Mouse (Mus musculus): ENCODE data around the gene Irf2. TPM values are rescaled to one million over a fixed set of nuclear protein-coding genes. Genes with fewer than 3 reads are reported as not detected.

The Irf2 gene
- polyA plus RNA-seq, 1 experiment from 2014 or later, result 23.2 TPM

- Histone ChIP-seq H3K36me3 (ENCODE audit: control insufficient read depth, insufficient read depth, low read length) (no peaks in the 10 kb centered on the region), H3K4me1 (ENCODE audit: control insufficient read depth, insufficient read depth, low read length) (no peaks in the 10 kb centered on the region), H3K4me3 (ENCODE audit: low read depth, low read length) (no peak overlapping the region), H3K4me2 (replicated peaks; ENCODE audit: low read depth, low read length) (no peak overlapping the region), H3K27me3 (ENCODE audit: control insufficient read depth, insufficient read depth, low read length) (no peaks in the 10 kb centered on the region), H3K9me3 (ENCODE audit: control insufficient read depth, low read depth, low read length) (no peaks in the 10 kb centered on the region), H3K27ac (ENCODE audit: low read length) (no peak overlapping the region), H3K9ac (replicated peaks; ENCODE audit: low read depth, low read length) (no peak overlapping the region)
- no peak for ATAC-seq (ENCODE audit: insufficient number of reproducible peaks, insufficient read depth, low FRiP score, low read depth)
- 57% methylated on average over 5 of the region's 5 CpGs for WGBS
Observed at GRCm38 (mm10) chr8:46706730-46707129, 32.8 kb upstream of the Irf2 start.

- H3K9ac ChIP-seq (replicated peaks; ENCODE audit: low read depth, low read length), result no peak overlapping the region
- 89% methylated on average over 4 of the region's 4 CpGs for WGBS
- no peak overlapping the region for H3K4me3 ChIP-seq (ENCODE audit: low read depth, low read length)
- H3K4me2 ChIP-seq (replicated peaks; ENCODE audit: low read depth, low read length), result no peak overlapping the region
- H3K9me3 ChIP-seq (ENCODE audit: control insufficient read depth, low read depth, low read length), result no peaks in the 10 kb centered on the region
- ATAC-seq (ENCODE audit: insufficient number of reproducible peaks, insufficient read depth, low FRiP score, low read depth), result no peak
- H3K36me3 ChIP-seq (ENCODE audit: control insufficient read depth, insufficient read depth, low read length), result no peaks in the 10 kb centered on the region
- peaks cover 3% of the 10 kb centered on the region; the same call in 1 of the 2 replicates for H3K4me1 ChIP-seq (ENCODE audit: control insufficient read depth, insufficient read depth, low read length)
- H3K27ac ChIP-seq (ENCODE audit: low read length), result no peak overlapping the region
- H3K27me3 ChIP-seq (ENCODE audit: control insufficient read depth, insufficient read depth, low read length), result no peaks in the 10 kb centered on the region
Observed at GRCm38 (mm10) chr8:46709302-46709701, 30.2 kb upstream of the Irf2 start.

GRCm38 (mm10) chr8:46710289-46710688, 29.2 kb upstream of the Irf2 start:
- Histone ChIP-seq H3K9me3 (ENCODE audit: control insufficient read depth, low read depth, low read length) (no peaks in the 10 kb centered on the region), H3K27me3 (ENCODE audit: control insufficient read depth, insufficient read depth, low read length) (no peaks in the 10 kb centered on the region)

GRCm38 (mm10) chr8:46711496-46711895, 28.0 kb upstream of the Irf2 start:
- 63% methylated on average over 2 of the region's 2 CpGs for WGBS
- Histone ChIP-seq H3K27ac (ENCODE audit: low read length) (no peak overlapping the region), H3K4me2 (replicated peaks; ENCODE audit: low read depth, low read length) (no peak overlapping the region), H3K9ac (replicated peaks; ENCODE audit: low read depth, low read length) (no peak overlapping the region), H3K4me3 (ENCODE audit: low read depth, low read length) (no peak overlapping the region), H3K27me3 (ENCODE audit: control insufficient read depth, insufficient read depth, low read length) (no peaks in the 10 kb centered on the region), H3K36me3 (ENCODE audit: control insufficient read depth, insufficient read depth, low read length) (no peaks in the 10 kb centered on the region), H3K9me3 (ENCODE audit: control insufficient read depth, low read depth, low read length) (no peaks in the 10 kb centered on the region), H3K4me1 (ENCODE audit: control insufficient read depth, insufficient read depth, low read length) (peaks cover 3% of the 10 kb centered on the region)
- ATAC-seq (ENCODE audit: insufficient number of reproducible peaks, insufficient read depth, low FRiP score, low read depth), result no peak

More at GRCm38 (mm10) chr8:46710289-46710688, 29.2 kb upstream of the Irf2 start:
- no peak overlapping the region for H3K4me3 ChIP-seq (ENCODE audit: low read depth, low read length)
- H3K27ac ChIP-seq (ENCODE audit: low read length), result no peak overlapping the region
- no peaks in the 10 kb centered on the region for H3K36me3 ChIP-seq (ENCODE audit: control insufficient read depth, insufficient read depth, low read length)
- 88% methylated on average over 8 of the region's 8 CpGs for WGBS
- peaks cover 3% of the 10 kb centered on the region; the same call in 1 of the 2 replicates for H3K4me1 ChIP-seq (ENCODE audit: control insufficient read depth, insufficient read depth, low read length)
- H3K4me2 ChIP-seq (replicated peaks; ENCODE audit: low read depth, low read length), result no peak overlapping the region
- H3K9ac ChIP-seq (replicated peaks; ENCODE audit: low read depth, low read length), result no peak overlapping the region
- ATAC-seq (ENCODE audit: insufficient number of reproducible peaks, insufficient read depth, low FRiP score, low read depth), result no peak

- 92% methylated on average over 11 of the region's 11 CpGs for WGBS
- Histone ChIP-seq H3K4me2 (replicated peaks; ENCODE audit: low read depth, low read length) (no peak overlapping the region), H3K36me3 (ENCODE audit: control insufficient read depth, insufficient read depth, low read length) (no peaks in the 10 kb centered on the region), H3K27me3 (ENCODE audit: control insufficient read depth, insufficient read depth, low read length) (no peaks in the 10 kb centered on the region), H3K4me1 (ENCODE audit: control insufficient read depth, insufficient read depth, low read length) (peaks cover 3% of the 10 kb centered on the region), H3K9me3 (ENCODE audit: control insufficient read depth, low read depth, low read length) (no peaks in the 10 kb centered on the region), H3K9ac (replicated peaks; ENCODE audit: low read depth, low read length) (no peak overlapping the region), H3K27ac (ENCODE audit: low read length) (no peak overlapping the region), H3K4me3 (ENCODE audit: low read depth, low read length) (no peak overlapping the region)
- no peak for ATAC-seq (ENCODE audit: insufficient number of reproducible peaks, insufficient read depth, low FRiP score, low read depth)
Observed at GRCm38 (mm10) chr8:46713178-46713577, 26.4 kb upstream of the Irf2 start.

- ATAC-seq (ENCODE audit: insufficient number of reproducible peaks, insufficient read depth, low FRiP score, low read depth), result no peak
- no peak overlapping the region for H3K27ac ChIP-seq (ENCODE audit: low read length)
- peaks cover 3% of the 10 kb centered on the region for H3K4me1 ChIP-seq (ENCODE audit: control insufficient read depth, insufficient read depth, low read length)
- H3K36me3 ChIP-seq (ENCODE audit: control insufficient read depth, insufficient read depth, low read length), result no peaks in the 10 kb centered on the region
- no peaks in the 10 kb centered on the region for H3K9me3 ChIP-seq (ENCODE audit: control insufficient read depth, low read depth, low read length)
- WGBS, result 55% methylated on average over 6 of the region's 6 CpGs
- no peak overlapping the region for H3K4me2 ChIP-seq (replicated peaks; ENCODE audit: low read depth, low read length)
- H3K4me3 ChIP-seq (ENCODE audit: low read depth, low read length), result no peak overlapping the region
- H3K9ac ChIP-seq (replicated peaks; ENCODE audit: low read depth, low read length), result no peak overlapping the region
- no peaks in the 10 kb centered on the region for H3K27me3 ChIP-seq (ENCODE audit: control insufficient read depth, insufficient read depth, low read length)
Observed at GRCm38 (mm10) chr8:46713844-46714243, 25.7 kb upstream of the Irf2 start.

GRCm38 (mm10) chr8:46714400-46714799, 25.1 kb upstream of the Irf2 start:
- no peak overlapping the region for H3K4me2 ChIP-seq (replicated peaks; ENCODE audit: low read depth, low read length)
- no peak overlapping the region for H3K4me3 ChIP-seq (ENCODE audit: low read depth, low read length)
- ATAC-seq (ENCODE audit: insufficient number of reproducible peaks, insufficient read depth, low FRiP score, low read depth), result no peak
- 64% methylated on average over 3 of the region's 3 CpGs for WGBS
- no peaks in the 10 kb centered on the region for H3K9me3 ChIP-seq (ENCODE audit: control insufficient read depth, low read depth, low read length)
- H3K9ac ChIP-seq (replicated peaks; ENCODE audit: low read depth, low read length), result no peak overlapping the region
- peaks cover 3% of the 10 kb centered on the region for H3K4me1 ChIP-seq (ENCODE audit: control insufficient read depth, insufficient read depth, low read length)
- H3K27ac ChIP-seq (ENCODE audit: low read length), result no peak overlapping the region
- H3K27me3 ChIP-seq (ENCODE audit: control insufficient read depth, insufficient read depth, low read length), result no peaks in the 10 kb centered on the region
- no peaks in the 10 kb centered on the region for H3K36me3 ChIP-seq (ENCODE audit: control insufficient read depth, insufficient read depth, low read length)

GRCm38 (mm10) chr8:46716477-46716876, 23.1 kb upstream of the Irf2 start:
- 0 out of 2 replicates have a peak overlapping the region, but pooled peaks have one; percentile 10 for H3K4me2 ChIP-seq (replicated peaks; ENCODE audit: low read depth, low read length)
- no peak overlapping the region for H3K27ac ChIP-seq (ENCODE audit: low read length)
- no peaks in the 10 kb centered on the region for H3K9me3 ChIP-seq (ENCODE audit: control insufficient read depth, low read depth, low read length)
- no peaks in the 10 kb centered on the region for H3K27me3 ChIP-seq (ENCODE audit: control insufficient read depth, insufficient read depth, low read length)
- H3K4me3 ChIP-seq (ENCODE audit: low read depth, low read length), result no peak overlapping the region
- no peak overlapping the region for H3K9ac ChIP-seq (replicated peaks; ENCODE audit: low read depth, low read length)
- H3K4me1 ChIP-seq (ENCODE audit: control insufficient read depth, insufficient read depth, low read length), result peaks cover 3% of the 10 kb centered on the region
- H3K36me3 ChIP-seq (ENCODE audit: control insufficient read depth, insufficient read depth, low read length), result no peaks in the 10 kb centered on the region
- no peak for ATAC-seq (ENCODE audit: insufficient number of reproducible peaks, insufficient read depth, low FRiP score, low read depth)
- WGBS, result 17% methylated on average over 11 of the region's 11 CpGs

GRCm38 (mm10) chr8:46717170-46717569, 22.4 kb upstream of the Irf2 start:
- ATAC-seq (ENCODE audit: insufficient number of reproducible peaks, insufficient read depth, low FRiP score, low read depth), result no peak
- Histone ChIP-seq H3K36me3 (ENCODE audit: control insufficient read depth, insufficient read depth, low read length) (no peaks in the 10 kb centered on the region), H3K4me3 (ENCODE audit: low read depth, low read length) (no peak overlapping the region), H3K4me2 (replicated peaks; ENCODE audit: low read depth, low read length) (no peak overlapping the region), H3K27me3 (ENCODE audit: control insufficient read depth, insufficient read depth, low read length) (no peaks in the 10 kb centered on the region), H3K27ac (ENCODE audit: low read length) (no peak overlapping the region), H3K9ac (replicated peaks; ENCODE audit: low read depth, low read length) (no peak overlapping the region), H3K9me3 (ENCODE audit: control insufficient read depth, low read depth, low read length) (no peaks in the 10 kb centered on the region), H3K4me1 (ENCODE audit: control insufficient read depth, insufficient read depth, low read length) (peaks cover 3% of the 10 kb centered on the region)
- WGBS, result 61% methylated on average over 6 of the region's 6 CpGs

All from stomach, embryonic 14.5 days (tissue).